Mouse (Mus musculus): ENCODE data around the gene Naip1. TPM values are rescaled to one million over a fixed set of nuclear protein-coding genes. Genes with fewer than 3 reads are reported as not detected.
"Not testable (repeated sequence)": the region's sequence is repeated elsewhere in the genome, so short reads cannot be mapped to it uniquely, and the experiment has no call there.

Gene Naip1
- polyA plus RNA-seq (2014; fragmentation: Nextera tagmentation; extraction: Ambion mirVana) = not detected in 2 replicates

GRCm38 (mm10) chr13:100452415-100453127 is at the start of gene Naip1:
Gene Naip1 (minus strand): TSS chr13:100452869.
- H3K9ac ChIP-seq (ENCODE audit: low read length); H3K4me3 ChIP-seq (ENCODE audit: low read depth, low read length); H3K36me3 ChIP-seq (ENCODE audit: control insufficient read depth, insufficient read depth, low read length); H3K27ac ChIP-seq (ENCODE audit: low read depth, low read length); DNase-seq (ENCODE audit: low spot score); H3K4me2 ChIP-seq (ENCODE audit: low read length); H3K9me3 ChIP-seq (replicated peaks; ENCODE audit: control insufficient read depth, low read length); H3K27me3 ChIP-seq (replicated peaks; ENCODE audit: control insufficient read depth, insufficient read depth, low read length); H3K4me1 ChIP-seq (ENCODE audit: control insufficient read depth, insufficient read depth, low read length); ATAC-seq: not testable (repeated sequence)
- 82% methylated on average over 8 of the region's 8 CpGs for WGBS

GRCm38 (mm10) chr13:100499625-100500024 is 47.0 kb upstream of the Naip1 start:
- H3K4me3 ChIP-seq (ENCODE audit: low read depth, low read length); H3K27me3 ChIP-seq (replicated peaks; ENCODE audit: control insufficient read depth, insufficient read depth, low read length); DNase-seq (ENCODE audit: low spot score); H3K9ac ChIP-seq (ENCODE audit: low read length); H3K36me3 ChIP-seq (ENCODE audit: control insufficient read depth, insufficient read depth, low read length); H3K4me1 ChIP-seq (ENCODE audit: control insufficient read depth, insufficient read depth, low read length); H3K27ac ChIP-seq (ENCODE audit: low read depth, low read length); ATAC-seq; H3K4me2 ChIP-seq (ENCODE audit: low read length); H3K9me3 ChIP-seq (replicated peaks; ENCODE audit: control insufficient read depth, low read length): not testable (repeated sequence)

GRCm38 (mm10) chr13:100495337-100495736 is 42.7 kb upstream of the Naip1 start:
- Histone ChIP-seq H3K9ac (ENCODE audit: low read length) (no peak overlapping the region), H3K4me1 (ENCODE audit: control insufficient read depth, insufficient read depth, low read length) (peaks cover 4% of the 10 kb centered on the region), H3K4me3 (ENCODE audit: low read depth, low read length) (no peak overlapping the region), H3K27ac (ENCODE audit: low read depth, low read length) (no peak overlapping the region), H3K36me3 (ENCODE audit: control insufficient read depth, insufficient read depth, low read length) (no peaks in the 10 kb centered on the region), H3K27me3 (replicated peaks; ENCODE audit: control insufficient read depth, insufficient read depth, low read length) (no peaks in the 10 kb centered on the region), H3K9me3 (replicated peaks; ENCODE audit: control insufficient read depth, low read length) (no peaks in the 10 kb centered on the region), H3K4me2 (ENCODE audit: low read length) (no peak overlapping the region)
- 82% methylated on average over 4 of the region's 4 CpGs for WGBS
- DNase-seq (ENCODE audit: low spot score) (no peak), ATAC-seq (no peak)

GRCm38 (mm10) chr13:100494370-100494769 is 41.7 kb upstream of the Naip1 start:
- H3K4me3 ChIP-seq (ENCODE audit: low read depth, low read length); H3K4me2 ChIP-seq (ENCODE audit: low read length); H3K9me3 ChIP-seq (replicated peaks; ENCODE audit: control insufficient read depth, low read length); H3K27me3 ChIP-seq (replicated peaks; ENCODE audit: control insufficient read depth, insufficient read depth, low read length); DNase-seq (ENCODE audit: low spot score); H3K9ac ChIP-seq (ENCODE audit: low read length); H3K27ac ChIP-seq (ENCODE audit: low read depth, low read length); ATAC-seq; H3K36me3 ChIP-seq (ENCODE audit: control insufficient read depth, insufficient read depth, low read length); H3K4me1 ChIP-seq (ENCODE audit: control insufficient read depth, insufficient read depth, low read length): not testable (repeated sequence)
- 64% methylated on average over 8 of the region's 8 CpGs for WGBS

GRCm38 (mm10) chr13:100493313-100493712 is 40.6 kb upstream of the Naip1 start:
- Histone ChIP-seq H3K27ac (ENCODE audit: low read depth, low read length) (no peak overlapping the region), H3K9me3 (replicated peaks; ENCODE audit: control insufficient read depth, low read length) (no peaks in the 10 kb centered on the region), H3K36me3 (ENCODE audit: control insufficient read depth, insufficient read depth, low read length) (peaks cover 15% of the 10 kb centered on the region), H3K4me2 (ENCODE audit: low read length) (no peak overlapping the region), H3K4me3 (ENCODE audit: low read depth, low read length) (no peak overlapping the region), H3K27me3 (replicated peaks; ENCODE audit: control insufficient read depth, insufficient read depth, low read length) (no peaks in the 10 kb centered on the region), H3K4me1 (ENCODE audit: control insufficient read depth, insufficient read depth, low read length) (peaks cover 4% of the 10 kb centered on the region), H3K9ac (ENCODE audit: low read length) (no peak overlapping the region)
- WGBS = 82% methylated on average over 8 of the region's 8 CpGs
- DNase-seq (ENCODE audit: low spot score) (no peak), ATAC-seq (no peak)

- DNase-seq (ENCODE audit: low spot score) (peak; percentile 89), ATAC-seq (peak; percentile 88)
- Histone ChIP-seq H3K9me3 (replicated peaks; ENCODE audit: control insufficient read depth, low read length) (no peaks in the 10 kb centered on the region), H3K4me3 (ENCODE audit: low read depth, low read length) (peak within 1 kb of the TSS; percentile 68), H3K36me3 (ENCODE audit: control insufficient read depth, insufficient read depth, low read length) (peaks cover 25% of the 10 kb centered on the region), H3K4me1 (ENCODE audit: control insufficient read depth, insufficient read depth, low read length) (peaks cover 4% of the 10 kb centered on the region), H3K9ac (ENCODE audit: low read length) (peak within 1 kb of the TSS; percentile 72), H3K27ac (ENCODE audit: low read depth, low read length) (peak within 1 kb of the TSS; percentile 81), H3K4me2 (ENCODE audit: low read length) (peak within 1 kb of the TSS; percentile 64), H3K27me3 (replicated peaks; ENCODE audit: control insufficient read depth, insufficient read depth, low read length) (no peaks in the 10 kb centered on the region)
- under 1% methylated on average over 48 of the region's 51 CpGs for WGBS
Measured at GRCm38 (mm10) chr13:100492061-100492787, 39.6 kb upstream of the Naip1 start, which contains the start of gene Gtf2h2. Gene Gtf2h2 (minus strand): TSS chr13:100492579.

- DNase-seq (ENCODE audit: low spot score) (no peak), ATAC-seq (peak; percentile 33; the same call in 1 of the 2 replicates)
- Histone ChIP-seq H3K27ac (ENCODE audit: low read depth, low read length) (peak overlapping the region; percentile 81; the same call in 1 of the 2 replicates), H3K9ac (ENCODE audit: low read length) (peak overlapping the region; percentile 72), H3K4me1 (ENCODE audit: control insufficient read depth, insufficient read depth, low read length) (peaks cover 4% of the 10 kb centered on the region), H3K4me2 (ENCODE audit: low read length) (peak overlapping the region; percentile 64), H3K36me3 (ENCODE audit: control insufficient read depth, insufficient read depth, low read length) (peaks cover 30% of the 10 kb centered on the region), H3K27me3 (replicated peaks; ENCODE audit: control insufficient read depth, insufficient read depth, low read length) (no peaks in the 10 kb centered on the region), H3K4me3 (ENCODE audit: low read depth, low read length) (peak overlapping the region; percentile 68), H3K9me3 (replicated peaks; ENCODE audit: control insufficient read depth, low read length) (no peaks in the 10 kb centered on the region)
- 16% methylated on average over 6 of the region's 6 CpGs for WGBS
Measured at GRCm38 (mm10) chr13:100491623-100492022, 39.0 kb upstream of the Naip1 start.

GRCm38 (mm10) chr13:100490424-100490823 is 37.8 kb upstream of the Naip1 start:
- ATAC-seq = no peak
- H3K4me2 ChIP-seq (ENCODE audit: low read length) = no peak overlapping the region
- H3K36me3 ChIP-seq (ENCODE audit: control insufficient read depth, insufficient read depth, low read length) = peaks cover 33% of the 10 kb centered on the region
- no peak overlapping the region for H3K27ac ChIP-seq (ENCODE audit: low read depth, low read length)
- no peak for DNase-seq (ENCODE audit: low spot score)
- no peaks in the 10 kb centered on the region for H3K9me3 ChIP-seq (replicated peaks; ENCODE audit: control insufficient read depth, low read length)
- 91% methylated on average over 5 of the region's 5 CpGs for WGBS
- no peaks in the 10 kb centered on the region for H3K27me3 ChIP-seq (replicated peaks; ENCODE audit: control insufficient read depth, insufficient read depth, low read length)
- peaks cover 4% of the 10 kb centered on the region for H3K4me1 ChIP-seq (ENCODE audit: control insufficient read depth, insufficient read depth, low read length)
- H3K9ac ChIP-seq (ENCODE audit: low read length) = peak overlapping the region; percentile 25; the same call in 1 of the 2 replicates
- no peak overlapping the region for H3K4me3 ChIP-seq (ENCODE audit: low read depth, low read length)

GRCm38 (mm10) chr13:100483610-100484009 is 30.9 kb upstream of the Naip1 start:
- H3K4me3 ChIP-seq (ENCODE audit: low read depth, low read length) = no peak overlapping the region
- H3K9me3 ChIP-seq (replicated peaks; ENCODE audit: control insufficient read depth, low read length) = no peaks in the 10 kb centered on the region
- DNase-seq (ENCODE audit: low spot score) (no peak), ATAC-seq (no peak)
- no peak overlapping the region for H3K27ac ChIP-seq (ENCODE audit: low read depth, low read length)
- H3K9ac ChIP-seq (ENCODE audit: low read length) = no peak overlapping the region
- H3K4me1 ChIP-seq (ENCODE audit: control insufficient read depth, insufficient read depth, low read length) = no peaks in the 10 kb centered on the region
- no peaks in the 10 kb centered on the region for H3K27me3 ChIP-seq (replicated peaks; ENCODE audit: control insufficient read depth, insufficient read depth, low read length)
- peaks cover 48% of the 10 kb centered on the region for H3K36me3 ChIP-seq (ENCODE audit: control insufficient read depth, insufficient read depth, low read length)
- H3K4me2 ChIP-seq (ENCODE audit: low read length) = no peak overlapping the region
- WGBS = 94% methylated on average over 7 of the region's 7 CpGs

All from forebrain, embryonic 14.5 days (tissue).